Mouse (Mus musculus) hematopoietic stem cell, adult 5-6 weeks (primary cell): ENCODE measurements around the gene Ttc9. TPM values are rescaled to one million over a fixed set of nuclear protein-coding genes. Genes with fewer than 3 reads are reported as not detected.
A peak's percentile ranks its signal among the peaks of the same experiment; 100 is the strongest.

Source experiments
- ATAC-seq, 2 experiments: fragments of 125-278 bp in 1 of 2; replicated peaks in 1 of 2; 2 replicates each; pipeline ENCODE4 v1.8.0; 2016 to 2017; ENCODE audit warnings: inconsistent platforms in 2 of 2, mild to moderate bottlenecking in 2 of 2, moderate number of reproducible peaks in 2 of 2, low read depth in 1 of 2, moderate TSS enrichment in 1 of 2; ENCODE audit not compliant: low FRiP score in 2 of 2, poor library complexity in 2 of 2, severe bottlenecking in 2 of 2, insufficient read depth in 1 of 2, low TSS enrichment in 1 of 2
- total RNA-seq: library from RNA; stranded (forward); fragments of 172-1452, 232-1000 nt; gene quantifications from 2 replicates; pipeline ENCODE4 v1.2.3, GENCODE M21; 2017

Gene Ttc9
- total RNA-seq, 1 experiment from 2014 or later: not detected

DNA sequence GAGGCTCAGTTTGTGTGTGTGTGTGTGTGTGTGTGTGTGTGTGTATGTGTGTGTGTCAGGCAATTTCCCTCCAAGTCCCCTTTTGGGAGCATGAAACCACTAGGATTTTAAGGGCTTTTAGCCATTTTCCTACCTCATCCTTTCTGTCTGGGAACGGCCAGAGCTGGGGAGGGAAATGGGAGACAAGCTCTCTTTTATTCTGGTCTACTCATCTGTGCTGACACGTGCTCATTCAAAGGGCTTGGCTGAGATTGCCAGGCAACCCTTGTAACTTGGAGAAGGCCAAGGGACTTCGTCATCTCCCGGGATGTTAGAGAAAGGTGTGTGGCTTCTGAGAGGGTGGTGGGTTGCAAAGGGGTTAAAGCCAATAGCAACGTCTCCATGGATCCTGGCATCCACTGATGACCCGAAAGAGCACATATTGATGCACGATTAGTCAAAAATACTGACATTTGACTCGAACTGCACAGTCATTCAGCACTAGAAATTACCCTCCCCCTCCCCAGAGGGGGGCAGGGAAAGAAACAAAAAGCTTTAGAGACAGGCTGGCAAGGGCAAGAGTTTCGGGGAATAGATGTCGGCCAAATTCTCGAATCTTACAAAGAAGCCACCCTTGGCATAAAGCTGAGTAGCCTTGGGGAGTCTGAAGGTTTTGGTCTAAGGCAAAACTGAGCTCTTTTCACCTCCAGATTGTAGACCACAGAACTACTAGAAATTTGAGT lies 11.5 kb downstream of the Ttc9 start:
- ATAC-seq: no peak

DNA sequence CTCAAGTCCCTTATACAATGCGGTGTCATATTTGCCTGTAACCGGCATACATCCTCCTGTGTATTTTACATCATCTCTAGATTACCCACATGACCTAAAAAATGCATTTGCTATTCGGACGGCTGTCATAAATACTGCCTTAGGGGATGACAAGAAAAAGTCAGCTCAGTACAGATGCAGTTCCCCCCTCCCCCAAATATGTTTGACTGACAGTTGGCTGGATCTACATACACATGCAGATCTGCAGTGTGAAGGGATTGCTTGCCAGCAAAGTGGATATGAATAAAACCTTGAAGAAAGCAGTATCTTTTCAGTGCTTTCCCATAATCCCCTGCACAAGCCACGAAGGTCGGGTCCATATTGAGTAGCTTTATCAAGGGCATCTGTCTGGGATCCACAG lies 15.8 kb downstream of the Ttc9 start:
- ATAC-seq: no peak

GRCm38 (mm10) chr12:81653344-81653743 lies 22.3 kb downstream of the Ttc9 start:
- ATAC-seq: no peak

DNA sequence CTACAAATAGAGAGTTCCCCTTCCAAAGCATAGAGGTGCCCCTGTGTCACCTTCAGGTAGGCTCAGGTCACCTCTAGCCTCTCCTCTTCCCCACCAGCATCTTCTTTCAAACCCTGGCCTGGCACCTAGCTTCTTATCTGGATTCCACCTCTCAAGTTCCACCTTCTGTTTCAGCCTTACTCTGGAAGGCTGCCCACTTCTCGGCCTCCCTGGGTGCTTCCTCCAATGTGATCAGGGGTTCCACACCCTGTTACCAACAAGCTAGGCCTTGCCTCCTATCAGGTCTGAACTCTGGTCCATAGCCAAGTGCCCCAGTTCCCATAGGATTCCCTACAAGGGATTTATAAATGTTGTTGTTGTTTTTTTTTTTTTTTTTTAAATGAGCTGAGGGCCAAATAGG lies 26.3 kb downstream of the Ttc9 start:
- no peak for ATAC-seq

DNA sequence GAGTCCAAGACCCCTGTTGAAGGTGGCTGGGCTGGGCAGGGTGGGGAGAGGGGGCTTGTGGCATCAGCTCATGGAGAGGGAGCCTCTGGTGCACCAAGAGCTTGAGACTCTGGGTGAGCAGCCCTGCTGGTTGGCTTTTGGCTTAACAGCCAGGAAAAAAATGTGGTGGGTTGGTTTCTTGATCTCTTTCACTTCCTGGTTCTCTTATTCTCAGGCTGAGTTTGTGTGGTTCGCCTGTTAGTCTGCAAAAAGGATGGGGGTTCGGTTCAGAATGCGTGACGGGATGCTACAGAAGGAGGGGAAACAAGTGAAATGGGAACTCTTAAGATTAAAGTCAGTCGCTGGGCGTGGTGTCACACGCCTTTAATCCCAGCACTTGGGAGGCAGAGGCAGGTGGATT lies 27.0 kb downstream of the Ttc9 start:
- no peak for ATAC-seq

DNA sequence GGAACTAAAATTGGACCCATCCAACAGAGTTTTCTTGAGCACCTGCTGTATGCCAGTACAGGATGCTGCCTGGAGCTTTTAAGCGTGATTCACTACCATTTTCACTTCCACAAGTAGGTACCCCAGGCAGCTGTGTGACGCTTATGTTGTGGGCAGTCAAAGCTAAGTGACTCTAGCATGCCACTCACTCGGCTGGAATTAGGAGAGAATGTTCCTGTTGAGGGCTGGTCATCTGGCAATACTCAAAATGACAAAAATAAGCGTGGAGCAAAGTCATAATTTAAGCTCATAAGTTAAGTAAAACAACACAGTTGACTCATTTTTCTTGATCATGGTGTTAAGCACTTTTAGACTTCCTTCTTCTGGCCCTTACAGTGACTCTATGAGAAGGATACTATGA lies 31.0 kb downstream of the Ttc9 start:
- no peak for ATAC-seq

DNA sequence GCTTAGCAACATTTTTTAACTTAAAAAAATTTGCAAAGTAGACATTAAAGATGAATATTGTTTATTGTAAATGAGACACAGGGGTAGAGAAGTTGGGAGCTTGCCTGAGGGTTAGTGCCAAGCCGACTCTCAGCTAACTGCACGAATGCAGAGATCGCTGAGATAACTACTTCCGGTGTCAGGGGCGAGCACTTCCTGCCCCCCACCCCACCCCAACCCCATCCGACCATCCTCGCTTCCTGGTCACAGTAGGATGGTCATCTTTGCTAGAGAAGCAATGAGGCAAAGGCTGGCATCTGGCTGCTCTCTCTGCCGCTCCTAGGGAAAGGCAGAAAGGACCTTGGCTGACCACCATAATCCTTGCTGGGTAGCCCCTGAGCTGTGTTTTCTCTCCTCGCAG lies 32.1 kb downstream of the Ttc9 start:
- ATAC-seq: no peak

- ATAC-seq: no peak
Observed at GRCm38 (mm10) chr12:81663906-81664305, 32.9 kb downstream of the Ttc9 start.

DNA sequence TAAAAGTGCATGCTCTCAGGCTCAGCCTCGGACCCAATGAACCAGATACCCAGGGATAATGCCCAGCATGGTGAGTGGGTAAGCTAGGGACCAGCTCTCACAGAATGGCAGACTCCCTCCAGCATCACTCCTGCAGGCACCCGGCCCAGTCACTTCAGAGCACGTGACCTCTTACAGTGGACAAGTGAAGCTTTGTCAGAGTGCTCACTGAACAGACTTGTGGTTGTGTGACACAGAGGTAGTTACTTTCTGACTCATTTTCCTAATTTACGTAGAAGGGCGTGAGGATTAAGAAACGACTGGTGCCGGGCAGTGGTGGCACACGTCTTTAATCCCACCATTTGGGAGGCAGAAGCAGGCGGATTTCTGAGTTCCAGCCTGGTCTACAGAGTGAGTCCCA lies 37.4 kb downstream of the Ttc9 start:
- no peak for ATAC-seq

DNA sequence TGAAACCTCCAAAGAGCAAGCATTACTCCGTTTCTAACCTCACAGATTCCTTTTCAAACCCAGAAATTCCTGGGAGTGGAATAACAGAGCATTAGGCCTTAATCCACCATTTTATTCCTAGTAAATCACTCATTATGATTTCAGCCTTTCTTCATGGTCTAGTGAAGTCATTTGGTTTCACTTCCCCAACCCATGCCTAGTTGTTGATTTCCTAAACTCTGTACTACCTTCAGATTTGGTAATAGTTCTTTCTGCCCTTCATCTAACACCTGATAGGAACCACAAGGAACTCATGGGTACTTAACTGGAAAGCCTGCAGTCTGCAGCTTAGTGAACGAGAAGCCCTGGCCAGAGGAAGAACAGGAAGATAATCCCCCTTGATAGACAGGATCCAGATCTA lies 44.5 kb downstream of the Ttc9 start:
- ATAC-seq: no peak

- ATAC-seq: no peak
Observed at GRCm38 (mm10) chr12:81679807-81680529, 48.9 kb downstream of the Ttc9 start.

DNA sequence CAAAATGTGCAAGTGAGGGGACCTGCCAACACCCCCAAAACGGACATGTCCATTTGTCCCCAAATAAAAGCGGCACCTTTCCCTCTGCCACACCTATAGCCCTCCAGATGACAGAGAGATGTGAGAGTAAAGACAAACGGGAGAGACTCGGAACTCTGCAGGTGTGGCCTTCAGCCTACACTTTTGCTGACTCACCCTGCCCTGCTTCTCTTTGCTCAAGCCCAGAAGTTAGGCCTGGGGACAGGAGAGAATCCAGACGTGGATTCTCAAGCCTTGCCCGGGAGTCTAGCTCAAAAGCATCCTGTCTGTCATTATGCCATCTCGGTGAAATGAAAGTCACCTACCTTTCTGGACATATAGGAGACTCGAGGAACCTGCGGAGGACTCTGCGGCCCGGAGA lies 52.3 kb downstream of the Ttc9 start:
- no peak for ATAC-seq

- ATAC-seq: no peak
Observed at GRCm38 (mm10) chr12:81684096-81684495, 53.0 kb downstream of the Ttc9 start.

DNA sequence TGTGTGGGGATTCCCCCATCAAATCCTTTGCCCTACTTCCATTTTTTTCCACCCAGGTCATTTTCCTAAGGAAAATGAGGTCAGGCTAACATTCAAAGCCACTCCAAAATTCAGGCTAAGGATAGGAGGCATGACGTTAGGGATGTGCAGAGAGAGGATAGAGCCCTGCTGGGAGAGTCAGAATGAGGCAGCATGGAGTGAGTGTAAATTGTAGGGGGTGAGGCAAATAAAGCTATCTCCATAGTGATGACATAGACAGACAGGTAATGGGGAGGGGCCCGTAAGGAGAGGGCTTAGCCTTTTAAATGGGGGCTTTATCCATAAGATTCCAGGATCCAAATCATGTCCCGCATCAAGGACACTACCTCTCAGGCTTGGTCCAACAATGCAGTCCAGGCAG lies 54.9 kb downstream of the Ttc9 start:
- no peak for ATAC-seq

DNA sequence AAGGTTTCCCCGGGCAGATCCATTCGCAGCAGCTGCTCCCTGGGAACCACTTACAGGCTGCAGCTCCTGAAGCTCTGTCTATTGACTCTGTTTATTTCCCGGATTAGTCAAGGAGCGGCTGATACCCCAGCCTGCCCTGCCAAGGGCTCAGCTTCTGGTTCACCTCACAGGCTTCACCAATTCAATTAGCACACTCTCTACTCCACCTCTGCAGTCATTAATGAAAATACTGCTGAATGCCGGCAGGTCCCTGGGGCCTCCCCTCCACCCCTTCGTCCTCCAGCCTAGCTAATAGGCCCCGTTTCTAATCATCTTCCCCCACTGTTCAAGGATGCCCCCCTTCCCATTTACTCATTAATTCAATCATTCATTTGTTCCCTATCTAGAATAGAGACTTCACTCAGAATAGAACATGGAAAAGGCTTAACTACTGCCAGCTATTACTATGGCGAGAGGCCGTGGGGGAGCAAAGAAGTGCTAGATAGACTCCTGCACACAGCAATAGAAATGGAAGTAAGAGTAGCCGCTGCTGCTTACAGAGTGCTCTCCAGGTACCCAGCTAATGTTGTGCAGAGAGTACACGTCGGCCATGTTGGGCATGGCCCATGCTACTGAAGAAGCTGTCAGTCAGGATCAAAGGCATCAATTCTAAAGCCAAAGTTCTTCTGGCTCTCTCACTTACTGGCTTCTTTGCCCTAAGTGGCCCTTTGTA lies 55.5 kb downstream of the Ttc9 start:
- no peak for ATAC-seq

- ATAC-seq: no peak
Observed at GRCm38 (mm10) chr12:81687873-81688272, 56.8 kb downstream of the Ttc9 start.

- peak; percentile 66 to 75; a peak in 3 of 4 replicates for ATAC-seq
Observed at GRCm38 (mm10) chr12:81688537-81688936, 57.5 kb downstream of the Ttc9 start.

- no peak for ATAC-seq
Observed at GRCm38 (mm10) chr12:81689505-81690056, 58.5 kb downstream of the Ttc9 start.
